Mouse (Mus musculus): Measurements from ENCODE around the gene Homer1. TPM values are rescaled to one million over a fixed set of nuclear protein-coding genes. Genes with fewer than 3 reads are reported as not detected.

The Homer1 gene
- polyA plus RNA-seq, 1 experiment = 0.86 TPM

DNA sequence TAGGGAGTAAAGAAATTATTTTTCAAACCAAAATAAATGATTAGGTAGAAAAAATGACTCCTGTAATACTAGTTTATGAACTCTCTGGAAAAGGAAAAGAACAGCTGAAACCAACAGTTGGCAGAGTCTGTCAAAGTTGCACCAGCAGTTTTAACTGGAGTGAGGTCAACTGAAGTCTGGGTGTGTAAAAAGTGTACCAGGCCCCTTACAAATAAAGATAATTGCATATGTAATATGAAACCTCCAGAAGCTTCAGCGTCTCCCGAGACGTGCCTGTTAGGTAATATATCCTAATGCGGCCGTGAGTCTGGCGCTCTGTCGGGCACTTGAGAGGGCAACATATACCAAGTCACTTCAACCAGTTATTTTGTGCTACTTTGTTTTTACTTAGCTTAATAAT, 8.3 kb downstream of the Homer1 start:
- no peak for DNase-seq (ENCODE audit: low read depth in 1 of 2, low spot score in 2 of 2)
- Histone ChIP-seq H3K27ac (ENCODE audit: insufficient read depth, low read length) (no peak overlapping the region), H3K36me3 (ENCODE audit: control insufficient read depth, insufficient read depth, low read length) (no peaks in the 10 kb centered on the region), H3K4me1 (ENCODE audit: control insufficient read depth, insufficient read depth, insufficient read length) (no peaks in the 10 kb centered on the region), H3K27me3 (ENCODE audit: control insufficient read depth, insufficient read depth, low read length) (peaks cover 6% of the 10 kb centered on the region), H3K4me3 (ENCODE audit: extremely low read depth, insufficient read depth, insufficient read length) (no peak overlapping the region)
- WGBS = 93% methylated on average over 7 of the region's 7 CpGs
- no peak for TF ChIP-seq POLR2A (IDR thresholded peaks at IDR 0.05; ENCODE audit: low read depth, low read length)
- no peak for TF ChIP-seq CTCF (IDR thresholded peaks at IDR 0.05; ENCODE audit: extremely low read depth, insufficient read depth, insufficient read length, insufficient replicate concordance)

DNA sequence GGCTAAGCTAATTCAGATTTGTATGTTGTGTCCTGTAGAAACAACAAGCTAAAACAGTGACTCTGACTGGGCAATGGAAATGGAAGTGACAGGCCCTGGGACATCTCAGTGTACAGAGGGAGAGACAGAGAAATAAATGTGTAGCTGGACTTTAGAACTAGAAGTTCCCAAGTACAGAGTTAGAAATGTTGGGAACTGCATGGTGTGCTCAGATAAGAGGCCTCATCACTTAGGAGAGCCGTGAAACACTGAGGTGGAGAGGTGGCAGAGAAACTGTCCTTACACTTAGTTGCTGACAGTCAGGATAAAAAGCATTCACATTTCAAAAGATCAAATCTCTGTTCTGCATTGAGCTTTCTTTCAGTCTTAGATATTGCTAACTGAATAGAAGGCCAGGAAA, 9.9 kb downstream of the Homer1 start:
- no peaks in the 10 kb centered on the region for H3K36me3 ChIP-seq (ENCODE audit: control insufficient read depth, insufficient read depth, low read length)
- WGBS = 92% methylated on average over 1 of the region's 1 CpGs
- DNase-seq (ENCODE audit: low read depth in 1 of 2, low spot score in 2 of 2) = no peak
- H3K4me1 ChIP-seq (ENCODE audit: control insufficient read depth, insufficient read depth, insufficient read length) = no peaks in the 10 kb centered on the region
- peaks cover 2% of the 10 kb centered on the region for H3K27me3 ChIP-seq (ENCODE audit: control insufficient read depth, insufficient read depth, low read length)
- H3K4me3 ChIP-seq (ENCODE audit: extremely low read depth, insufficient read depth, insufficient read length) = no peak overlapping the region; the same call in 1 of the 2 replicates
- no peak overlapping the region for H3K27ac ChIP-seq (ENCODE audit: insufficient read depth, low read length)
- TF ChIP-seq CTCF (IDR thresholded peaks at IDR 0.05; ENCODE audit: extremely low read depth, insufficient read depth, insufficient read length, insufficient replicate concordance) (no peak), POLR2A (IDR thresholded peaks at IDR 0.05; ENCODE audit: low read depth, low read length) (no peak)

DNA sequence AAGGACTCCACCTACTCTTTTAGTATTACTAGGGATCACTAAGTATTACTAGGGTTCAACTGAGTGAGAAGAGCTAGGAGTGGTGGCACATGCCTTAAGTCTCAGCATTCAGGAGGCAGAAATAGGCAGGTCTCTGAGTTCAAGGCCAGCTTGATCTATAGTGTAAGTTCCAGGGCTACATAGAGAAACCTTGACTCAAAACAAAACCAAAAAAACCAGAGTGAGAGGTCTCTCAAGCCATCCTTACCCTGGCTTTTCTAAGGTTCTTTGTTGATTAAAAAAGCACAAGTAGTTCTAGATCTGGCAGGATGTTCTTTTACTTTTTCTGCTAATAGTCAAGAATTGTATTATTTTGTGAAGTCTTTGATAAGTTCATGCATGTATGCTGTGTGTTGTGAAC, 13.1 kb downstream of the Homer1 start:
- H3K27ac ChIP-seq (ENCODE audit: insufficient read depth, low read length) = no peak overlapping the region
- no peaks in the 10 kb centered on the region for H3K4me1 ChIP-seq (ENCODE audit: control insufficient read depth, insufficient read depth, insufficient read length)
- H3K27me3 ChIP-seq (ENCODE audit: control insufficient read depth, insufficient read depth, low read length) = no peaks in the 10 kb centered on the region; the same call in 1 of the 2 replicates
- no peaks in the 10 kb centered on the region for H3K36me3 ChIP-seq (ENCODE audit: control insufficient read depth, insufficient read depth, low read length)
- no peak overlapping the region for H3K4me3 ChIP-seq (ENCODE audit: extremely low read depth, insufficient read depth, insufficient read length)
- no peak for TF ChIP-seq POLR2A (IDR thresholded peaks at IDR 0.05; ENCODE audit: low read depth, low read length)
- TF ChIP-seq CTCF (IDR thresholded peaks at IDR 0.05; ENCODE audit: extremely low read depth, insufficient read depth, insufficient read length, insufficient replicate concordance) = no peak
- no peak for DNase-seq (ENCODE audit: low read depth in 1 of 2, low spot score in 2 of 2)

DNA sequence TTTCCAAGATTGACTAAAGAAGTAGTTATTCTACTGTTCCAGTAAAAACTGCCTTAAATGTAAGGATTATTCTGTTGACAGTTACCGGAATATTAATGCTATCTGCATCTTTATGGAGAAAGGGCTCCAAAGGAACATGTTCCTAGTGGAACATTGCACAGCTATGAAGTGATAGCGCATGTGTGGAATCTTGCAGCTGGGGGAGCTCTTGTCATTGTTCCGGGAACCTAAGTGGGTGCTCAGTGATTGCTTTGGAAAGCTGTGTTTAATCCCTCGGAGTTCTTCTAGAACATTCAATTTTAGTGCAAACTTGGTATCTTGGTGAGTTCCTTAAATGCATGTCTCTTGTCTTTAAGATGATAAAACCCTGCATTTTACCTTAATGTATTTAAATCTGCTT, 14.9 kb downstream of the Homer1 start:
- H3K4me1 ChIP-seq (ENCODE audit: control insufficient read depth, insufficient read depth, insufficient read length) = no peaks in the 10 kb centered on the region; the same call in 1 of the 2 replicates
- no peak overlapping the region for H3K4me3 ChIP-seq (ENCODE audit: extremely low read depth, insufficient read depth, insufficient read length)
- WGBS = 89% methylated on average over 4 of the region's 4 CpGs
- DNase-seq (ENCODE audit: low read depth in 1 of 2, low spot score in 2 of 2) = no peak
- no peaks in the 10 kb centered on the region; the same call in 1 of the 2 replicates for H3K27me3 ChIP-seq (ENCODE audit: control insufficient read depth, insufficient read depth, low read length)
- H3K36me3 ChIP-seq (ENCODE audit: control insufficient read depth, insufficient read depth, low read length) = no peaks in the 10 kb centered on the region
- TF ChIP-seq CTCF (IDR thresholded peaks at IDR 0.05; ENCODE audit: extremely low read depth, insufficient read depth, insufficient read length, insufficient replicate concordance) (no peak), POLR2A (IDR thresholded peaks at IDR 0.05; ENCODE audit: low read depth, low read length) (no peak)
- no peak overlapping the region for H3K27ac ChIP-seq (ENCODE audit: insufficient read depth, low read length)

DNA sequence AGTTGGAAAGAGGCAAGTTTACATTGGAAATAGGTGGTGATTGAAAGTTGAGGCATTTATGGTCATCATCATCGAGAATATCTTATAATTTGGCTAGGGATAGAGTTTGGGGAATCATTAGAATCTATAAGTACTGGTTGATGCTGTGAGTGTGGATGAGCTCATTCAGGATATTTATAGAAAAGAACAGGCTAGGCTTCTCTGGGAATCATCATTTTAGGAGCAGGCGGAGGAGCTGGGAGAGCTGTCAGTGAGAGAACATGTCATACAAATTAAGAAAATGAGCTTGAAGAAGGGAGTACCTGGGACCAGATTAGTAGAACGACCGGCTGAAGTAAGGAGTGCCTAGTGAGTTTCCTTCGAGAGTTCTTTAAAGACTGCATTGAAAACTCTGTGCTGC, 20.7 kb downstream of the Homer1 start:
- H3K36me3 ChIP-seq (ENCODE audit: control insufficient read depth, insufficient read depth, low read length) = no peaks in the 10 kb centered on the region
- H3K4me1 ChIP-seq (ENCODE audit: control insufficient read depth, insufficient read depth, insufficient read length) = no peaks in the 10 kb centered on the region; the same call in 1 of the 2 replicates
- no peaks in the 10 kb centered on the region; the same call in 1 of the 2 replicates for H3K27me3 ChIP-seq (ENCODE audit: control insufficient read depth, insufficient read depth, low read length)
- H3K4me3 ChIP-seq (ENCODE audit: extremely low read depth, insufficient read depth, insufficient read length) = no peak overlapping the region
- no peak for DNase-seq (ENCODE audit: low read depth in 1 of 2, low spot score in 2 of 2)
- WGBS = 92% methylated on average over 5 of the region's 5 CpGs
- no peak for TF ChIP-seq POLR2A (IDR thresholded peaks at IDR 0.05; ENCODE audit: low read depth, low read length)
- TF ChIP-seq CTCF (IDR thresholded peaks at IDR 0.05; ENCODE audit: extremely low read depth, insufficient read depth, insufficient read length, insufficient replicate concordance) = no peak
- H3K27ac ChIP-seq (ENCODE audit: insufficient read depth, low read length) = no peak overlapping the region

DNA sequence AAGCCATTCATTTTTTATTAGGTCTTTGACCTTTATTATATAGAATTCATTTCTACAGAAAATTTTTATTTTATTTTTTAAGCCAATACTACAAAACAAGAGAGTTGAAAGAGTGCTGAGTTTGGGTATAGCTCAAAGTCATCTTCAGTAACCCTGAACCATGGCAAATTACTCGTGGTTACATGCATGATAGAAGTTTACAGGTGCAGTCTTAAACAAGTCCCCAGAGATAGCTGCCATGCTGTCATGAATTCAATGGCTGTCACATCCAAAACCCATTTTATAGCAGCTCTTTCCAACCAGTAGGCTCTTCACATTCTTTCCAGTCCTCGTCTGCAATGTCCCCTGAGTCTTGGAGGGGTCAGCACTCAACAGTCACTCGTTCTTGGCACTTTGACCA, 26.9 kb downstream of the Homer1 start:
- H3K27ac ChIP-seq (ENCODE audit: insufficient read depth, low read length) = no peak overlapping the region
- no peak overlapping the region for H3K4me3 ChIP-seq (ENCODE audit: extremely low read depth, insufficient read depth, insufficient read length)
- H3K27me3 ChIP-seq (ENCODE audit: control insufficient read depth, insufficient read depth, low read length) = no peaks in the 10 kb centered on the region
- no peak for DNase-seq (ENCODE audit: low read depth in 1 of 2, low spot score in 2 of 2)
- H3K4me1 ChIP-seq (ENCODE audit: control insufficient read depth, insufficient read depth, insufficient read length) = peaks cover 3% of the 10 kb centered on the region; the same call in 1 of the 2 replicates
- TF ChIP-seq POLR2A (IDR thresholded peaks at IDR 0.05; ENCODE audit: low read depth, low read length) = no peak
- 46% methylated on average over 3 of the region's 3 CpGs for WGBS
- no peaks in the 10 kb centered on the region for H3K36me3 ChIP-seq (ENCODE audit: control insufficient read depth, insufficient read depth, low read length)

DNA sequence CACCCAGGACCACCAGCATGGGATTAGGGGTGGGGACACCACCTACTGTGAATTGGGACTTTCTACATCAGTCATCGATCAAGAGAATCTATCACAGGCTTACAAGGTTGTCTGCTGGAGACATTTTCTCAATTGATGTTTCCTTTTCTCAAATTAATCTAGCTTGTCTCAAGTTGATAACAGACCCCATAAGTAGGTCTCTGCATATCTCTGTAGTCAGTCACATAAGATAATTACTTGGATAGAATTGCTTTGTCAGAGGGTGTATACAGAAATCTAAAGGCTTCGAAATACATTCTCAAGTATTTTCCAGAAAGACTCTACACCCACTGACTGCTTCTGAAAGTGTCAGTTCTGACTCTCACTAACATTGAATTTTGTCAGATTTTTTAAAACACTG, 32.3 kb downstream of the Homer1 start:
- Histone ChIP-seq H3K4me3 (ENCODE audit: extremely low read depth, insufficient read depth, insufficient read length) (no peak overlapping the region), H3K27me3 (ENCODE audit: control insufficient read depth, insufficient read depth, low read length) (no peaks in the 10 kb centered on the region), H3K27ac (ENCODE audit: insufficient read depth, low read length) (no peak overlapping the region), H3K4me1 (ENCODE audit: control insufficient read depth, insufficient read depth, insufficient read length) (no peaks in the 10 kb centered on the region), H3K36me3 (ENCODE audit: control insufficient read depth, insufficient read depth, low read length) (no peaks in the 10 kb centered on the region)
- no peak for DNase-seq (ENCODE audit: low read depth in 1 of 2, low spot score in 2 of 2)
- TF ChIP-seq CTCF (IDR thresholded peaks at IDR 0.05; ENCODE audit: extremely low read depth, insufficient read depth, insufficient read length, insufficient replicate concordance) = no peak
- no peak for TF ChIP-seq POLR2A (IDR thresholded peaks at IDR 0.05; ENCODE audit: low read depth, low read length)
- WGBS = 78% methylated on average over 2 of the region's 2 CpGs
